Mouse (Mus musculus) heart, adult 10 weeks (tissue): Measurements from ENCODE around the gene Mup16. TPM values are rescaled to one million over a fixed set of nuclear protein-coding genes. Genes with fewer than 3 reads are reported as not detected.

ENCODE experiments used
- polyA plus RNA-seq: library from polyadenylated mRNA; stranded (reverse); fragments of 350-450 nt; fragmentation: Illumina TruSeq; extraction: RNeasy Lipid Tissue Mini Kit (QIAGEN cat#74804); gene quantifications from one replicate; pipeline ENCODE4 v1.2.3, GENCODE M21; 2014; ENCODE audit warnings: low read depth, low replicate concordance

The Mup16 gene
- polyA plus RNA-seq: not detected

GRCm38 (mm10) chr4:61519431-61519830, at the start of gene Mup16:
Mup16 (minus strand) TSS chr4:61519531.

Other genes with a start within 250 kb of the Mup16 start
- gene Mup14, start 215.5 kb downstream of the Mup16 start, polyA plus RNA-seq: 3.4 TPM
- gene Mup15, start 79.8 kb downstream of the Mup16 start, polyA plus RNA-seq: 0.76 TPM
- gene Mup17, start 76.3 kb upstream of the Mup16 start, polyA plus RNA-seq: not detected
- not detected for gene Mup18, start 154.6 kb upstream of the Mup16 start, polyA plus RNA-seq